Mouse (Mus musculus): Measurements from ENCODE around the gene Txn1. TPM values are rescaled to one million over a fixed set of nuclear protein-coding genes. Genes with fewer than 3 reads are reported as not detected.

Gene Txn1
- polyA plus RNA-seq, 1 experiment from 2014 or later = 393 TPM

DNA sequence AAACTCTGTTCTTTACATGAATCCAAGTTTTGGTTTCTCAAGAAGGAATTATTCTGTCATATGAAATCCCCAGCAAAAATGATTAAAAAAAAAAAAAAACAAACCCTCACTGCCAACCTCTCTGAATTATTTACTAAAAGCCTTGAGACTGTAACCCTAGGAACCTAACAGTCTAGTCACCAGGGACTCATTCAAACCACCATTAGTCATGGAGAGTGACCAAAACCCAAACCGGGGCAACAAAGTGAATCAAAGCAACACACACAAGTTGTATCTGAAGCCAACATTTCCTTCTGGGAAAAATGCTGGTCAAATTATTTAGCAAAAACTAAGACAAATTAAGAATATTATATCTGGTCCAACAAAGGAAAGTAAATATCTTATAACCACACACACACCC, 3.3 kb downstream of the Txn1 start:
- Histone ChIP-seq H3K4me2 (replicated peaks; ENCODE audit: low read depth, low read length) (no peak overlapping the region), H3K4me3 (ENCODE audit: low read depth, low read length) (no peak overlapping the region), H3K4me1 (replicated peaks; ENCODE audit: control insufficient read depth, insufficient read depth, low read length) (0 out of 2 replicates have a peak, but pooled peaks cover 3% of the 10 kb centered on the region), H3K27me3 (ENCODE audit: control insufficient read depth, insufficient read depth, low read length) (no peaks in the 10 kb centered on the region), H3K9ac (ENCODE audit: low read depth, low read length) (no peak overlapping the region), H3K27ac (ENCODE audit: low read depth, low read length) (no peak overlapping the region), H3K9me3 (ENCODE audit: control insufficient read depth, low read length) (no peaks in the 10 kb centered on the region), H3K36me3 (ENCODE audit: control insufficient read depth, insufficient read depth, low read length) (peaks cover 6% of the 10 kb centered on the region; the same call in 1 of the 2 replicates)
- no peak for ATAC-seq (ENCODE audit: low FRiP score)
- WGBS = 100% methylated on average over 1 of the region's 1 CpGs
- no peak for DNase-seq (ENCODE audit: low spot score)

DNA sequence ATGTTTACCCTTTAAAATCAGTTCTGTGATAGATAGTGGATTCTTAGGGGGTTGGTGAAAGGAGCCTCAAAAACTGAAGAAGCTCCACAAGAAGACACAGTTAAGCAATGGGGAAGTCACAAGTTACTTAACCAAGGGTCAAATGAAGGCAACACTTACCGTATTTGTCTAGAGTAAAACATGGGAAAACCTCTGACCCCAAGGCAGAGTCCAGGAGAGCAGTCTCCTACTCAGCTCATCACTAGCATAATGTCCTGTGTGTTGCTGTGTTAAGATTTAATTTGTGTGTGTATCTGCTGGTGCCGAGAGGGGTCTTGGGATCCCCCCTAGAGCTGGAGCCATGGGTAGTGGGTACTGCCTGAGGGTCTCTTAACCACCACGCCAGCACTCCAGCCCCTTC, 3.8 kb downstream of the Txn1 start:
- peaks cover 11% of the 10 kb centered on the region for H3K36me3 ChIP-seq (ENCODE audit: control insufficient read depth, insufficient read depth, low read length)
- H3K4me1 ChIP-seq (replicated peaks; ENCODE audit: control insufficient read depth, insufficient read depth, low read length) = 0 out of 2 replicates have a peak, but pooled peaks cover 3% of the 10 kb centered on the region
- H3K27me3 ChIP-seq (ENCODE audit: control insufficient read depth, insufficient read depth, low read length) = no peaks in the 10 kb centered on the region
- no peak overlapping the region for H3K4me2 ChIP-seq (replicated peaks; ENCODE audit: low read depth, low read length)
- no peak overlapping the region for H3K4me3 ChIP-seq (ENCODE audit: low read depth, low read length)
- 99% methylated on average over 3 of the region's 3 CpGs for WGBS
- H3K9me3 ChIP-seq (ENCODE audit: control insufficient read depth, low read length) = no peaks in the 10 kb centered on the region
- H3K27ac ChIP-seq (ENCODE audit: low read depth, low read length) = no peak overlapping the region
- no peak overlapping the region for H3K9ac ChIP-seq (ENCODE audit: low read depth, low read length)
- ATAC-seq (ENCODE audit: low FRiP score) (no peak), DNase-seq (ENCODE audit: low spot score) (no peak)

DNA sequence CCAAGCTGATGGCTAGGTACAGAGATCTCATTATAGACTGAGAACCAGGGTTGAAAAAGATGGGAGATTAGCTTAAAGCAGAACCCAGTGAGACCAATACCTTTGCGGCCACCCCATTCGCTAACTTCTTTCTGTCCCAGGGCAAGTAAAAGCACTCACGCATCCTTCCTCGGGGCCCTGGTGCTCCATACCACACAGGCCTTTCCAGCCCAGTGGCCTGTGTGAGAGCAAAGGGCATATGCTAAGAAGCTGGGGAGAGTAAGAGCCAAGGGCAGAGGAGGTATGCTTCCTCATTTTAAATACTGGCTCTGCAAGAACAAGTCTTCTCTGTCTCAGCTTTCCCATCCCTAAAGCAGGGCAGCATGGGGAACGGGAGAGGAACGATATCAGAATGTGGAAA, 6.3 kb downstream of the Txn1 start:
- WGBS = 92% methylated on average over 6 of the region's 6 CpGs

DNA sequence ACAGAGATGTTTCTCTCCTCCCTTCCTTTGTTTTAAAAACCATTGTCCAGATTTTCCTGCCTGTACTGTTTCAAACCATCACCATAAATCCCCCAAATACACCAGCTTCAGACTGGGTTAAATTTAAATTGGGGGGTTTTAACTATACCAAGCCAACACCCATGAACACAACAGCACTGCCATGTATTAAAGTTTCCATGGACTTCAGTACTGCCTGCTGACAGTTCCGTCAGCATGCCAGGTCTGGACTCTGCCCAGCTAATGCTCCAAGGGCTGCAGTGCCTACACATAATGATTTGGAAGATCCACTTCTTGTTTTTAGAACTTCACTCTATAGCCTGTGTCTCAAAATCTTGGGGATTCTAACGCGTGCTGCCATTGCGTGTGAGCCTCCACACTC, 8.7 kb downstream of the Txn1 start:
- no peak overlapping the region for H3K4me2 ChIP-seq (replicated peaks; ENCODE audit: low read depth, low read length)
- no peak overlapping the region for H3K9ac ChIP-seq (ENCODE audit: low read depth, low read length)
- ATAC-seq (ENCODE audit: low FRiP score) (no peak), DNase-seq (ENCODE audit: low spot score) (no peak)
- H3K9me3 ChIP-seq (ENCODE audit: control insufficient read depth, low read length) = no peaks in the 10 kb centered on the region
- 94% methylated on average over 4 of the region's 4 CpGs for WGBS
- no peak overlapping the region for H3K4me3 ChIP-seq (ENCODE audit: low read depth, low read length)
- H3K36me3 ChIP-seq (ENCODE audit: control insufficient read depth, insufficient read depth, low read length) = peaks cover 11% of the 10 kb centered on the region
- H3K27ac ChIP-seq (ENCODE audit: low read depth, low read length) = no peak overlapping the region
- no peaks in the 10 kb centered on the region for H3K27me3 ChIP-seq (ENCODE audit: control insufficient read depth, insufficient read depth, low read length)
- H3K4me1 ChIP-seq (replicated peaks; ENCODE audit: control insufficient read depth, insufficient read depth, low read length) = no peaks in the 10 kb centered on the region

More for the DNA sequence above, 6.3 kb downstream of the Txn1 start:
- Histone ChIP-seq H3K4me1 (replicated peaks; ENCODE audit: control insufficient read depth, insufficient read depth, low read length) (no peaks in the 10 kb centered on the region), H3K4me3 (ENCODE audit: low read depth, low read length) (no peak overlapping the region), H3K27me3 (ENCODE audit: control insufficient read depth, insufficient read depth, low read length) (no peaks in the 10 kb centered on the region), H3K9ac (ENCODE audit: low read depth, low read length) (no peak overlapping the region), H3K36me3 (ENCODE audit: control insufficient read depth, insufficient read depth, low read length) (peaks cover 11% of the 10 kb centered on the region), H3K9me3 (ENCODE audit: control insufficient read depth, low read length) (no peaks in the 10 kb centered on the region), H3K4me2 (replicated peaks; ENCODE audit: low read depth, low read length) (no peak overlapping the region), H3K27ac (ENCODE audit: low read depth, low read length) (no peak overlapping the region)
- ATAC-seq (ENCODE audit: low FRiP score) = no peak
- DNase-seq (ENCODE audit: low spot score) = no peak

DNA sequence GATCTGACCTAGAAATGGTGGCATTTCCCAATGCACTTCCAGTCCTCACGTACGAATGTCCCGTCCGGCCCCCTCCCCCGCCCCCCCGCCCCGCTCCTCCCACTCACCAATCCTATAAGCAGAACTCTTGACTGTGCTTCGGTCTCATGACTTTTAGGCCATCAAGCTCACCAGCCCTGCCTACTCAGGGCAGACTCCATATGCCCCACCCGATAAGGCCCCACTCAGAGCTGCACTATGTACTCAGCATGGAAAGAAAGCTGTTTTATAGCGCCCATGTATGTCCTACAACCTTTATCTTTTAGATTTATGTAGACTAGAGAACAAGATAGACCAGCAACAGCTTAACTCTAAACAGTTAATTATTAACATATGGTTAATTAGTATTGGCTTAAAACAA, 9.2 kb downstream of the Txn1 start:
- Histone ChIP-seq H3K4me1 (replicated peaks; ENCODE audit: control insufficient read depth, insufficient read depth, low read length) (no peaks in the 10 kb centered on the region), H3K4me3 (ENCODE audit: low read depth, low read length) (no peak overlapping the region), H3K9me3 (ENCODE audit: control insufficient read depth, low read length) (no peaks in the 10 kb centered on the region), H3K4me2 (replicated peaks; ENCODE audit: low read depth, low read length) (no peak overlapping the region), H3K27ac (ENCODE audit: low read depth, low read length) (no peak overlapping the region), H3K27me3 (ENCODE audit: control insufficient read depth, insufficient read depth, low read length) (no peaks in the 10 kb centered on the region), H3K36me3 (ENCODE audit: control insufficient read depth, insufficient read depth, low read length) (peaks cover 11% of the 10 kb centered on the region), H3K9ac (ENCODE audit: low read depth, low read length) (no peak overlapping the region)
- DNase-seq (ENCODE audit: low spot score) (no peak), ATAC-seq (ENCODE audit: low FRiP score) (no peak)
- 76% methylated on average over 10 of the region's 10 CpGs for WGBS

DNA sequence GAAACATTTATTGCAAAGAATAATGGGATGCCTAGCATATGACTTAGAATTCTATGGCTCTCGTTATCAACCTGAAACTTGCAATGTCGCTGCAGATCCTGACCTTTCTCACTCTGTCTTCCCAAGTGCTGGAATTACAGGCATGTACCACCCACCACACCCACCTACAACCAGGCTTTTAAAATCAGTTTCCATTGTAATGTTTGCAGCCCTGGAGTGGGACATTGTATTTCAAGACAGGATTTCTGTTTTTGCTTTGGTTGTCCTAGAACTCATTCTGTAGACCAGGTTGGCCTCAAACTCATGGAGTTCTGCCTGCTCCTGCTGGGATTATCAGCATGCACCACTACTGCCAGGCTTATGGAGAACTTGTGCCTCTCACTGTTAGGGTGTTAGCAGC, 13.3 kb downstream of the Txn1 start:
- ATAC-seq (ENCODE audit: low FRiP score) (no peak), DNase-seq (ENCODE audit: low spot score) (no peak)
- no peak overlapping the region for H3K4me2 ChIP-seq (replicated peaks; ENCODE audit: low read depth, low read length)
- H3K27me3 ChIP-seq (ENCODE audit: control insufficient read depth, insufficient read depth, low read length) = no peaks in the 10 kb centered on the region
- H3K9ac ChIP-seq (ENCODE audit: low read depth, low read length) = no peak overlapping the region
- WGBS = 91% methylated on average over 2 of the region's 2 CpGs
- H3K27ac ChIP-seq (ENCODE audit: low read depth, low read length) = no peak overlapping the region
- H3K4me1 ChIP-seq (replicated peaks; ENCODE audit: control insufficient read depth, insufficient read depth, low read length) = no peaks in the 10 kb centered on the region
- no peaks in the 10 kb centered on the region for H3K9me3 ChIP-seq (ENCODE audit: control insufficient read depth, low read length)
- H3K36me3 ChIP-seq (ENCODE audit: control insufficient read depth, insufficient read depth, low read length) = peaks cover 5% of the 10 kb centered on the region; the same call in 1 of the 2 replicates
- no peak overlapping the region for H3K4me3 ChIP-seq (ENCODE audit: low read depth, low read length)

DNA sequence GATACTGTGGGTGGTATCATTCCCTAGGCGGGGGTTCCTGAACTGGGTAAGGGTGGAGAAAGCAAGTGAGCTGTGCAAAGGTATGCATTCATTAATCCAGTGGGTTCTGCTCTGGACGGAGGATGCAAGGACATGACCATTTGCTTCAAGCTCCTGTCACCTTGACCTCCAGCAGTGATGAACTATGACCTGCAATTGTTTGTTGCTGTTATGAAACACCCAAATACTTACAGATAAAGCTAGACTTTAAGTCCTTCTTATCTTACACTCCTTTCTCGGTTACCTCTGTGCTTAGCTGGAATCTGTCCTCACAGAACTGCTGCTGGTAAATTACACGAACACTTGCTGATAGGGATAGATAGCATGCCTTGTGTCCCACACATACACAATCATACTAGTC, 15.6 kb downstream of the Txn1 start:
- WGBS = 91% methylated on average over 4 of the region's 4 CpGs
- Histone ChIP-seq H3K4me2 (replicated peaks; ENCODE audit: low read depth, low read length) (no peak overlapping the region), H3K9me3 (ENCODE audit: control insufficient read depth, low read length) (no peaks in the 10 kb centered on the region), H3K27ac (ENCODE audit: low read depth, low read length) (no peak overlapping the region), H3K27me3 (ENCODE audit: control insufficient read depth, insufficient read depth, low read length) (no peaks in the 10 kb centered on the region), H3K4me1 (replicated peaks; ENCODE audit: control insufficient read depth, insufficient read depth, low read length) (no peaks in the 10 kb centered on the region), H3K36me3 (ENCODE audit: control insufficient read depth, insufficient read depth, low read length) (no peaks in the 10 kb centered on the region), H3K4me3 (ENCODE audit: low read depth, low read length) (no peak overlapping the region), H3K9ac (ENCODE audit: low read depth, low read length) (no peak overlapping the region)
- ATAC-seq (ENCODE audit: low FRiP score) (no peak), DNase-seq (ENCODE audit: low spot score) (no peak)

DNA sequence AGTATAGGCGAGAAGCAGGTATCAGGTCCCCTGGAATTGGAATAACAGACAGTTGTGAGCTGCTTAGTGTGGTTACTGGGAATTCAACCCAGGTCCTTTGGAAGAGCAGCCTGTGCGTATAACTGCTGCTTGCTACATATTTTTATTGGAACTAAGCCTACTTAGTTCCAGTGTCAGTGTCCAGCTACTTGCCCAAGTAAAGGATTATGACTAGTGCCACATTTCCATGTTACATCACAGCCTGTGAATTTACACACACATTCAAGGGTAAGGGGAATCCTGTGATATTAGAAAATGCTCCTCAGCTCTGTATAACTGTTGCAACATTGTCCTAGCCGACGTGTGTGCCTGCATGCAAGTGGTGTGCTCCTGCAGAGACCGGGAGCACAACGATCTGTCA, 18.9 kb downstream of the Txn1 start:
- Histone ChIP-seq H3K27ac (ENCODE audit: low read depth, low read length) (no peak overlapping the region), H3K27me3 (ENCODE audit: control insufficient read depth, insufficient read depth, low read length) (no peaks in the 10 kb centered on the region), H3K4me1 (replicated peaks; ENCODE audit: control insufficient read depth, insufficient read depth, low read length) (no peaks in the 10 kb centered on the region), H3K4me2 (replicated peaks; ENCODE audit: low read depth, low read length) (no peak overlapping the region), H3K36me3 (ENCODE audit: control insufficient read depth, insufficient read depth, low read length) (no peaks in the 10 kb centered on the region), H3K4me3 (ENCODE audit: low read depth, low read length) (no peak overlapping the region), H3K9me3 (ENCODE audit: control insufficient read depth, low read length) (no peaks in the 10 kb centered on the region), H3K9ac (ENCODE audit: low read depth, low read length) (no peak overlapping the region)
- no peak for ATAC-seq (ENCODE audit: low FRiP score)
- 88% methylated on average over 6 of the region's 6 CpGs for WGBS
- no peak for DNase-seq (ENCODE audit: low spot score)

DNA sequence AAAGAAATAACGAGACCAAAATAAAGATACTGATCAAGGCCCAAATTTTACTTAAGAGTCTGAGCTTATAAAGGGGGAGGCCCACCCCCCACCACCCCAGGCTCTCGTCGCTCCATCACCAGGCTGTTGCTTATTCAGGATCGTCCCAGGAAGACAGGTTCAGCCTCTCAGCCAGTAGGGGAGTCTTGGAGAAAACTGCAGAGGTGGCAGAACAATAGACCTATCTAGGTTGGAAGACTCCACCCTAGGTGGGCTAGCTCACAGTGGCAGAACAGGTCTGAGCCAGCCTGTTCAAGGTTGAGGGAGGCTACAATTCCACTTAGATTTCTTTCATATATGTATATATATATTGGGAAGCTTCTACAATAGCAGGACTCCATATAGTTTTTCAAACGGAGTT, 22.0 kb downstream of the Txn1 start:
- H3K4me3 ChIP-seq (ENCODE audit: low read depth, low read length) = no peak overlapping the region
- no peak overlapping the region for H3K27ac ChIP-seq (ENCODE audit: low read depth, low read length)
- no peaks in the 10 kb centered on the region for H3K4me1 ChIP-seq (replicated peaks; ENCODE audit: control insufficient read depth, insufficient read depth, low read length)
- 79% methylated on average over 5 of the region's 5 CpGs for WGBS
- H3K9me3 ChIP-seq (ENCODE audit: control insufficient read depth, low read length) = no peaks in the 10 kb centered on the region
- H3K4me2 ChIP-seq (replicated peaks; ENCODE audit: low read depth, low read length) = no peak overlapping the region
- H3K9ac ChIP-seq (ENCODE audit: low read depth, low read length) = no peak overlapping the region
- DNase-seq (ENCODE audit: low spot score) = no peak
- H3K27me3 ChIP-seq (ENCODE audit: control insufficient read depth, insufficient read depth, low read length) = no peaks in the 10 kb centered on the region
- H3K36me3 ChIP-seq (ENCODE audit: control insufficient read depth, insufficient read depth, low read length) = no peaks in the 10 kb centered on the region
- no peak for ATAC-seq (ENCODE audit: low FRiP score)
